Mouse (Mus musculus) adrenal gland, adult 2 months (tissue): ENCODE results near the gene Rgs6. TPM values are rescaled to one million over a fixed set of nuclear protein-coding genes. Genes with fewer than 3 reads are reported as not detected.

Experiments used
- DNase-seq: peaks from one replicate; pipeline ENCODE4 v3.0.0; 2021
- polyA plus RNA-seq: library from polyadenylated mRNA; depleted of rRNA; stranded (reverse); fragments of >200 nt; gene quantifications from 2 replicates; pipeline ENCODE4 v1.2.3, GENCODE M21; 2012
- total RNA-seq, 2 experiments: library from RNA; stranded (reverse); gene quantifications; 2 replicates each; pipeline ENCODE4 v1.2.3; 2021

The Rgs6 gene
- total and polyA plus RNA-seq, 3 experiments: 0.16 to 0.76 (median 0.75) TPM

- no peak for DNase-seq
Observed at GRCm38 (mm10) chr12:83206866-83207265, 618.8 kb downstream of the Rgs6 start.

GRCm38 (mm10) chr12:83207481-83207880 is 619.4 kb downstream of the Rgs6 start:
- DNase-seq: no peak

GRCm38 (mm10) chr12:83208011-83208410 is 619.9 kb downstream of the Rgs6 start:
- DNase-seq: no peak

GRCm38 (mm10) chr12:83208841-83209240 is 620.7 kb downstream of the Rgs6 start:
- no peak for DNase-seq

GRCm38 (mm10) chr12:83209461-83209860 is 621.4 kb downstream of the Rgs6 start:
- peak; percentile 24 for DNase-seq

GRCm38 (mm10) chr12:83210294-83210693 is 622.2 kb downstream of the Rgs6 start:
- peak; percentile 28 for DNase-seq

- DNase-seq: no peak
Observed at GRCm38 (mm10) chr12:83210735-83211134, 622.6 kb downstream of the Rgs6 start.

GRCm38 (mm10) chr12:83211146-83211822 is 623.2 kb downstream of the Rgs6 start:
- DNase-seq: no peak
